Mouse (Mus musculus) midbrain, embryonic 10.5 days (tissue): ENCODE measurements around the gene Pcyt1b. TPM values are rescaled to one million over a fixed set of nuclear protein-coding genes. Genes with fewer than 3 reads are reported as not detected.

Experiments used
- DNase-seq: peaks from one replicate; pipeline ENCODE4 v3.0.0-alpha.2; 2017; ENCODE audit warnings: low spot score
- H3K27ac ChIP-seq: fragments of 300-500 bp; sonication (generic); replicated peaks from 2 replicates; pipeline ENCODE4 v1.5.1; 2016; ENCODE audit warnings: mild to moderate bottlenecking
- H3K27me3 ChIP-seq: fragments of 300-500 bp; sonication (generic); 2 replicates; pipeline ENCODE4 v1.6.1; 2016; ENCODE audit warnings: low read depth, mild to moderate bottlenecking; ENCODE audit not compliant: poor library complexity, severe bottlenecking
- H3K36me3 ChIP-seq: fragments of 300-500 bp; sonication (generic); 2 replicates; pipeline ENCODE4 v1.6.1; 2016; ENCODE audit warnings: mild to moderate bottlenecking, moderate library complexity
- H3K4me1 ChIP-seq: fragments of 300-500 bp; sonication (generic); 2 replicates; pipeline ENCODE4 v1.6.1; 2016
- H3K4me3 ChIP-seq: fragments of 300-500 bp; sonication (generic); 2 replicates; pipeline ENCODE4 v1.5.1; 2016; ENCODE audit warnings: mild to moderate bottlenecking, moderate library complexity
- H3K9me3 ChIP-seq: fragments of 300-500 bp; sonication (generic); replicated peaks from 2 replicates; pipeline ENCODE4 v1.6.1; 2016; ENCODE audit warnings: mild to moderate bottlenecking
- WGBS: fragments of 180-500 bp; shearing (Covaris S2); methylation state at CpG from one replicate; pipeline ENCODE4 v1.1.7; 2016; 5-methylcytosine and 5-hydroxymethylcytosine counted together
- polyA plus RNA-seq: library from polyadenylated mRNA; unstranded; fragments of >200 nt; fragmentation: Nextera tagmentation; extraction: Ambion mirVana; gene quantifications from 2 replicates; pipeline ENCODE4 v1.2.1, GENCODE M21; 2016

The Pcyt1b gene
- polyA plus RNA-seq, 1 experiment from 2014 or later: 4.1 TPM

DNA sequence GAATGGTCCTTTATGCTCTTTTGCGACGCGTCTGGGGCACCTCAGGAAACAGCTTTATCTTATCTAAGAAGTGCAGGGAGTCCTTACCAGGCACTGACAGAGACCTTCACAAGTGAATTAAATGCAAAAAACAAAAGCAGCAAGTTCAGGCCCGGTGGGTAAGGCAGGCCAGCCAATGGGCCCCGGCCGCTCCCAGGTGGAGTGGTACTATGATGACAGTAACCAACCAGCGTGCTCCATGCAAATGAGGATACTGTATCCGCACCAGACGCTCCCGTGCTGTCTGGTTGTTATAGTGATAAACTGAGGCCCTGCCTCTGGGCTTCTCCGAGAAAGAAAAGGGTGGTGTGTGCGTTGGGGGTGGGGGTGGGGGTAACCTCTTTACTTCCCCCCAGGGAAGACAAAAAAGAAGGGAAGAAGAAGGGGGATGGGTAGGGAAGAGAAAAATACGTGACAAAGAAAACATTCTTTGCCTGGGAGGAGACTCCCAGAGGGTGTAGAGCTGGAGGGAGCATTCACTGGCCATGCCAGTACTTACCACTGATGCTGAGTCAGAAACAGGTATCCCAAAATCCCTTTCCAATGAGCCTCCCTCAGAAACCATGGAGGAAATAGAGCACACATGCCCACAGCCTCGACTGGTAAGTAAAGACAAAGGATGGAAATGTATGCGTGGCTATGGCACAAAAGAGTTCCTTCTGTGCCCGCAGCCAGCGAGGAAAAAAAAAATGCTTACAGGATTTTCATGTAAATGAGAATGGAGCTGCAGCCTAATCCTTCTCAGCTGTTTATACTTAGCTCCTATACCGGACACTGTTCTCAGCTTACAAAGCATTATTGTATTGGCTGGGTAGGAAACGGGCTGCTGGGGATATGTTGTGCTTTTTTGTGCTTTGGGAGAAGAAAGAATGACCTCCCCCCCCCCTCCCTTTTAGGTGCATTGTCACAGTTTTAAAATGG lies 20.5 kb downstream of the Pcyt1b start:
- Histone ChIP-seq H3K4me1 (peaks cover 10% of the 10 kb centered on the region), H3K9me3 (no peaks in the 10 kb centered on the region), H3K27ac (peak overlapping the region; percentile 79), H3K36me3 (no peaks in the 10 kb centered on the region), H3K27me3 (no peaks in the 10 kb centered on the region), H3K4me3 (peak overlapping the region; percentile 46)
- DNase-seq: peak; percentile 34
- 19% methylated on average over 19 of the region's 19 CpGs for WGBS

DNA sequence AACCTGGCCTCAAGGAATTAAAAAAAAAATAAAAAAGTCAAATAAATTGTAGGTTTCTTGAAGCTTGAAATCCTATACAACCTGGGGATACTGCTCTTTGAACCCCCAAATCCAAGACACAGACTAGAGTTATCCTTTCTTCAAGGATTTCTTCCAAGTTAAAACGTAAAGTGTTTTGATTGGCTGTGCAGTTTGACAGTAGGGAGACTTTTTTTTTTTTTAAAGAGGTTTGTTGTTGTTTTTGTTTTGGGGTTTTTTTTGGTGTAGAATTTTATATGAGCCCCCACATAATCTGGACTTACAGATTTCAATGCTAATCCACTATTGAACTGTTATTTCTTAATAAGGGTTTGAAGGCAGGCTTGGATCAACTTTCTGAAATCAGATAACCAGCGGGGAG lies 21.6 kb downstream of the Pcyt1b start:
- 62% methylated on average over 2 of the region's 2 CpGs for WGBS
- H3K4me3 ChIP-seq: peak overlapping the region; percentile 46
- no peaks in the 10 kb centered on the region for H3K36me3 ChIP-seq
- peak overlapping the region; percentile 79; the same call in 1 of the 2 replicates for H3K27ac ChIP-seq
- no peaks in the 10 kb centered on the region for H3K27me3 ChIP-seq
- no peaks in the 10 kb centered on the region for H3K9me3 ChIP-seq
- DNase-seq: no peak
- H3K4me1 ChIP-seq: peaks cover 10% of the 10 kb centered on the region

DNA sequence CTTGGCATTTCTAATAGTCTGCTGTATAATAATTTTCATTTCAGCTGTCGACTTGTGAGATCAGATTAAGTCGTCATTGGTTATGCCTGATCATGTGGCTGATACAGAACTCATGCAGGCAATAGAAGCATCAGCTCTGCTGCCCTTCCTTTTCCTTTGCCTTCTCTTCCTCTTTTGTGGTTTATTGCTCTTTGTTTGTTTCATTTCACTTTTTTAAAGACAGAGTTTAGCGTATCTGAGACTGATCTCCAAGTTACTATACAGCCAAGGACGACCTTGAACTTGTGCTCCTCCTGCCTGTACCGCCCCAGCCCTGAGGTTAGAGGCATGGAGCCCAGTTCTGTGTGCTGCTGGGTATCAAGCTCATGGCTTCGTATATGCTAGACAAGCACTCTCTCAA lies 34.6 kb downstream of the Pcyt1b start:
- no peak for DNase-seq
- H3K27me3 ChIP-seq: no peaks in the 10 kb centered on the region
- no peaks in the 10 kb centered on the region for H3K36me3 ChIP-seq
- H3K4me3 ChIP-seq: no peak overlapping the region
- no peaks in the 10 kb centered on the region for H3K4me1 ChIP-seq
- 78% methylated on average over 6 of the region's 6 CpGs for WGBS
- H3K27ac ChIP-seq: no peak overlapping the region
- no peaks in the 10 kb centered on the region for H3K9me3 ChIP-seq

DNA sequence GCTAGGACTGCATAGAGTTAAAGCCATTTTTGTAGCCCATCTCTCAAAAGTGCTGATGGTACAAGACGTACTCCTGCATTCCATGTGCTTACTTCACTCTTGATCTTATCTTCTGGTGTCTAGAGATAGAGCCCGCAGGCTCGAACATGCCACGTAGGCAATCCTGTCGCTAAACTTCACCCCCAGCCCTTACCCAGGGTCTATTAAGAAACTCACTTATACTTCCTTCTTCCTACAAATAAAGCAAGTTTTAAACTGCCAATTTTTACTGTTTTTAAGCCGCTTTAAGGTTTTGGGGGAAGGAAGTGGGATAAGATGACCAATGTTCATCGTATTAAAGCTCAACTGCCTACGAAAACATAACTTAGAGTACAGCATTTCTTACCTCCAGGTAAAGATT lies 36.0 kb downstream of the Pcyt1b start:
- H3K9me3 ChIP-seq: no peaks in the 10 kb centered on the region
- no peaks in the 10 kb centered on the region for H3K36me3 ChIP-seq
- no peaks in the 10 kb centered on the region for H3K4me1 ChIP-seq
- WGBS: 91% methylated on average over 8 of the region's 8 CpGs
- no peak for DNase-seq
- no peaks in the 10 kb centered on the region for H3K27me3 ChIP-seq
- no peak overlapping the region for H3K27ac ChIP-seq
- no peak overlapping the region for H3K4me3 ChIP-seq

DNA sequence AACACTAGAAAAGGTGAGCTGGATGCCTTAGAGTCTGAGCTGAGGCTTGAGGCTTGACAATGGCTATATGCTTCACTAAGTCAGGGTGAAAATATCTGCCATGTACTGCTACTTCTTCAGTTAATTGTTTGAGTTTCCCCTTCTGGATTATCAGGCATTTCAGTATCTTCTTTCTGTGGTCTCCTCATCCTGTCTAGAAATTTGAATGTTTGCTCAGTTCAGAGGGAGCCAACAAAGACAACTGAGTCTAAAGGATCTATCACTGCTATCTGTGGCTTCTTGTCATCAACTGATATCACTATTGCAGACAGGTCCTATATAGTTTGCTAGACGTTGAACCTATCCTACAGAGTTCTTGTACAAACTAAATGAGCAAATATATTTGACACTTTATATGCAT lies 42.9 kb downstream of the Pcyt1b start:
- Histone ChIP-seq H3K9me3 (no peaks in the 10 kb centered on the region), H3K36me3 (no peaks in the 10 kb centered on the region), H3K27me3 (peaks cover 4% of the 10 kb centered on the region; the same call in 1 of the 2 replicates), H3K4me3 (no peak overlapping the region), H3K27ac (no peak overlapping the region), H3K4me1 (no peaks in the 10 kb centered on the region)
- no peak for DNase-seq
- WGBS: 86% methylated on average over 1 of the region's 1 CpGs

DNA sequence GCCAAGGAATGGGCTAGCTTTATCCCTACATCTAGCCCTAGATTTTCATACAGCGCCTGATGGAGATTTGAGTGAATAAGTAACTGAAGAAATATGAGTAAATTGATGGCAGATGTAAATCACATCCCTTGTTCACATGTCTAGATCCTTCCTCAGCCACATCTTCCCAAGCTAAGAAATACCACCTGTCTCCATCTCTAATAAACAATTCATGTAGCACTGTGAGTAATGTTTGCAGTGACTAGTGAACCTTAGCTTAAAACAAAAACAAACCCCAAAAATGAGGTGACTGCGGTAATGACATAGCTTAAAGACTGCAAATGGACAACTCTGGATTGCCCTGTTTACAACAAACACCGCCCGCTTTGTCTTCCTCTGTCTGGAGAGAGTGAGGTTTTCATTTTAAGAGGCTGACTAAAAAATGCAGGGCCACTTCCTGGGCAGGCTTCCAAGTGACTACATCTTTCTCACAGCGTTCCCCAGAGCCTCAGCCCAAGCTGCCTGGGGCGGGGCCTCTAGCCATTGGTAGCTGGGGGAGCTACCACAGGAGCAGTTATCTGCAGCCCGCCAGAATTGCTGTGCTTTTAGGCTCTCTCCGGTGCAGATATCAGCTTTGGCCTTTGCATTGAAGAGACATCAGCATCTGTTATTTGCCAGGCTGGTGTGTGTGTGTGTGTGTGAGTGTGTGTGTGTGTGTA lies 46.0 kb downstream of the Pcyt1b start:
- H3K27me3 ChIP-seq: peaks cover 9% of the 10 kb centered on the region
- H3K4me3 ChIP-seq: no peak overlapping the region
- WGBS: 59% methylated on average over 8 of the region's 8 CpGs
- H3K9me3 ChIP-seq: no peaks in the 10 kb centered on the region
- no peaks in the 10 kb centered on the region for H3K36me3 ChIP-seq
- DNase-seq: peak; percentile 12
- H3K4me1 ChIP-seq: no peaks in the 10 kb centered on the region
- H3K27ac ChIP-seq: no peak overlapping the region

DNA sequence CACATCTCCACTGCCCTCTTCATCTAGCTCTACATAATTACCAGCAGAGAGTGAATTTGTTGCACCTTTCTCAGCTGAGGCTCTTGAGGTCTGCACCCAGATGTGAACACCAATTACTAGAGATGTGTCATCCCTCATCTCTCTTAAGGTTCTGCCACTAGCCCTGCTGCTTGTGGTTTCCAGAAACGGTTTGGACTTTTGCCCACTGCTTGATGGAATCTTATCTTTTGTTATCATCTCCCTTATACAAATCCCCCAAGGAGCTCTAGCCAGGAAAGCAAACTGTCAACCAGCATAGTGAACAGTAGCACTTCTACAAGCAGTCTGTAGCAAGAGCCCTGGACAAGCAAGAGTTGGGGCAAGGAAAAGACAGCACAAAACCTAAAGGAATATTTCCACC lies 57.9 kb downstream of the Pcyt1b start:
- H3K36me3 ChIP-seq: no peaks in the 10 kb centered on the region

DNA sequence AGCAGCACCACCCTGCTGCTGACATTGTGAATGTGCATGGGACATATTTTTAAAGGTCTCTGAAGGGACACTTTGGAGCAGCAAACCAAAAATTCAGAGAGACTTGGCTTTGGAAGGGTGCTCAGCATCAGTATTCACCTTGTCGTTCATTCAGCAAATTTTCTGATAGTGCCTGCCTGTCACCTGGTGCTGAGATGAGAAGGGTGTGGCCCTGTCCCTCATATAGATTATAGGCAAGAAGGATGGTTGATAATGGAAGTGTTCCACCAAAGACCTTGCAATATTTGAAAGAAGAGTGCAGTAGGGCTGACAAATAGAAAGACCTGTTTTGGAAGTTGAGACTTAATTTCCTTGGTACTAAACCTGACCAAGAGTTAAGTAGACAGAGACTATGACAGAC lies 74.9 kb downstream of the Pcyt1b start:
- no peaks in the 10 kb centered on the region for H3K36me3 ChIP-seq

More for the DNA sequence above, 57.9 kb downstream of the Pcyt1b start:
- H3K9me3 ChIP-seq: no peaks in the 10 kb centered on the region
- no peak overlapping the region for H3K27ac ChIP-seq
- H3K27me3 ChIP-seq: 0 out of 2 replicates have a peak, but pooled peaks cover 4% of the 10 kb centered on the region
- no peak for DNase-seq
- no peaks in the 10 kb centered on the region for H3K4me1 ChIP-seq
- H3K4me3 ChIP-seq: no peak overlapping the region
- WGBS: 97% methylated on average over 1 of the region's 1 CpGs

DNA sequence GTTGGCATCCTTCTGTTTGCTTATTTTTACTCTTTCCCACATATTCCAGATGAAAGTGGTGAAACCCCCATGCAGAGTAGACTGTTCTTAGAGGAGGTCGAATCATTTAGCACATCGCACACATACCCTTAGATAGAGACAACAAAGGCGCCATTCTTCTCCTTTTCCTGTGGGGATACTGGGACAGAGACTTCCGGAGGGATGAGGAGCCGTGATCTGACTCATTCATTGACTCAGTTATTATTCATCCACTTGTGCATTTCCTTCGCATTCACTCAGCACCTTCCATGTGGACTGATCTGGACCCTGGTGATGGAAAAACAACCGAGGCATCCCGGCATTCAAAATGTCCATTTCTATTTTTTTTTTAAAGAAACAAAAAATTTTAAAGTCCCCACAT lies 76.2 kb downstream of the Pcyt1b start:
- Histone ChIP-seq H3K4me3 (no peak overlapping the region), H3K27ac (no peak overlapping the region), H3K9me3 (no peaks in the 10 kb centered on the region), H3K36me3 (no peaks in the 10 kb centered on the region), H3K4me1 (peaks cover 8% of the 10 kb centered on the region), H3K27me3 (0 out of 2 replicates have a peak, but pooled peaks cover 9% of the 10 kb centered on the region)
- DNase-seq: no peak
- WGBS: 86% methylated on average over 8 of the region's 8 CpGs

More for the DNA sequence above, 74.9 kb downstream of the Pcyt1b start:
- DNase-seq: no peak
- Histone ChIP-seq H3K27ac (no peak overlapping the region), H3K9me3 (no peaks in the 10 kb centered on the region), H3K27me3 (0 out of 2 replicates have a peak, but pooled peaks cover 9% of the 10 kb centered on the region), H3K4me1 (peaks cover 8% of the 10 kb centered on the region), H3K4me3 (no peak overlapping the region)
- 90% methylated on average over 1 of the region's 1 CpGs for WGBS

DNA sequence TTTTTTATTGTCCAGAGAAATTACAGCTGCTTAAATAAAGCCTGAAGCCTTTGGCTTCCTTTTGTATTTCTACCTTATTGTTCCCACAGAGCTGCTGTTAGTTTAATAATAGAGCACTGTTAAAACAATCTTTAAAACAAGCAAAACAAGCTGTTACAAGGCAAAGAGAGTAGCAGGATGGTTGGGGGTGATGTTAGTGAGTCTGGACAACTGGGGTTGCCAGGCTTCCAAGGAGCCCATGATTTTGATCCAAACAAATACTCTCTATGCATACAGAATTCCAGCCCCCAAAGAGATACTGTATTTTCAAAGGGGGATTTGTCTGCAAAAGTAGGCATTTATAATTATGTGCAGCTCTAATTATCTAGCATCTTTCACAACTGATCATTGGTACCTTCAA lies 77.7 kb downstream of the Pcyt1b start:
- H3K36me3 ChIP-seq: no peaks in the 10 kb centered on the region
- no peak for DNase-seq
- no peak overlapping the region for H3K27ac ChIP-seq
- no peaks in the 10 kb centered on the region for H3K9me3 ChIP-seq
- 0 out of 2 replicates have a peak, but pooled peaks cover 9% of the 10 kb centered on the region for H3K27me3 ChIP-seq
- H3K4me1 ChIP-seq: peaks cover 8% of the 10 kb centered on the region
- no peak overlapping the region for H3K4me3 ChIP-seq

DNA sequence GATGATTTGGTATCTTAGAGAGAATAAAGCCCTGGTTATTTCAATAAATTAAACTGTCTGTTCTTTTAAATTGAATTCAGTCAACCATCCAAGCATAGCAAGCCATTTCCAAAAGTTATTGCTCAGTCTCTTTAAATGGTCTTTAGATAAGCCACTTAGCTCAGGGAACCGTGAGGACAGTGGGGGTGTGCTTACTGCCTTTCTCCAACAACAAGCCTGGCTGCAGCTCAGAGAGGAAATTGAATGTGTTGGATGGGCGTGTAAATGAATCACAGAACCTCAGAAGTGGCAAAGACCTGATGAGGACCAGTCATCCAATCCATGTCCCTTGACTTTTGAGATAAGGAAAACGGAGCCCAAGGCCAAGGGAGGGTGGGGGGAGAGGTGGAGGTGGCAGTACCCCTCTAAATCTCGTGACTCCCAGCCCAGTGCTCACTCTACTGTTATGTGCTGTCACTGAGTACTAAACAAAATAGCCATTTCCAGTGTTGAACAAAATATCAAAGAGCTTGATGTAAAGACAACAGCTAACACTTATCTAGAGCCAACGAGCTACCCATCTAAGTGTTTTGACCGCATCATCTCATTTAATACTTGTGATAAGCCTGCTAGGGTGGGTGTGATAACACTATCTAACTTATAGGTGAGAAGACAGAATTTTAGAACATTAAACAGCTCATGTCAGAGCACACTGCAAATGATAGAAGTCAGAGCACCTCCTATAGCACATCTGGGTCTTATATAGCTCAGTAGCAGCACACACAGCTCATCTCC lies 78.5 kb downstream of the Pcyt1b start:
- Histone ChIP-seq H3K4me1 (peaks cover 8% of the 10 kb centered on the region), H3K27me3 (0 out of 2 replicates have a peak, but pooled peaks cover 9% of the 10 kb centered on the region), H3K4me3 (no peak overlapping the region), H3K9me3 (no peaks in the 10 kb centered on the region), H3K36me3 (no peaks in the 10 kb centered on the region), H3K27ac (no peak overlapping the region)
- WGBS: 59% methylated on average over 6 of the region's 6 CpGs
- no peak for DNase-seq

DNA sequence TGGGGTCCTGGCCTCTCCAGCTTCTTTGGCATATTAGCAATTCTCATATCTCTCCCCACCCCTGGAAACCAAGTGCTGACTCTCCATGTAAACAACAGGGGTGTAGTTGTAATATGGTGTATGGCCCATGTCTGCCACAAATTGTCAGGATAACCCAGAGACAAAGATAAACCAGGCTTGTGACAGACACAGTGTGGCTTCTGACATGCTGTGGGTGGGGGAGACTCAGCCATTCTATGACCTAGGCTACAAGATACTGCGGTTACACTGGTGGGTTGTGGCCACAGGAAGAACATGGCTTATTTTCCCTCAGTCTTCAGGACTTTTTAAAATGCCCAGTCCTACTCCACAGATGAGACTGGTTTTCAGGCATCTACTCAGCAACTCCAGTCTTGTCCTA lies 94.5 kb downstream of the Pcyt1b start:
- no peak overlapping the region for H3K27ac ChIP-seq
- H3K36me3 ChIP-seq: no peaks in the 10 kb centered on the region
- DNase-seq: no peak
- no peaks in the 10 kb centered on the region for H3K9me3 ChIP-seq
- H3K27me3 ChIP-seq: peaks cover 4% of the 10 kb centered on the region; the same call in 1 of the 2 replicates
- H3K4me1 ChIP-seq: no peaks in the 10 kb centered on the region
- 95% methylated on average over 1 of the region's 1 CpGs for WGBS
- H3K4me3 ChIP-seq: no peak overlapping the region
